Mouse (Mus musculus) retina, postnatal 7 days (tissue): Measurements from ENCODE around the gene Ptpn13.

Experiments used
- DNase-seq: peaks from one replicate; pipeline ENCODE4 v3.0.0-alpha.2; 2012; ENCODE audit warnings: low read depth, low spot score

Ptpn13 gene

DNA sequence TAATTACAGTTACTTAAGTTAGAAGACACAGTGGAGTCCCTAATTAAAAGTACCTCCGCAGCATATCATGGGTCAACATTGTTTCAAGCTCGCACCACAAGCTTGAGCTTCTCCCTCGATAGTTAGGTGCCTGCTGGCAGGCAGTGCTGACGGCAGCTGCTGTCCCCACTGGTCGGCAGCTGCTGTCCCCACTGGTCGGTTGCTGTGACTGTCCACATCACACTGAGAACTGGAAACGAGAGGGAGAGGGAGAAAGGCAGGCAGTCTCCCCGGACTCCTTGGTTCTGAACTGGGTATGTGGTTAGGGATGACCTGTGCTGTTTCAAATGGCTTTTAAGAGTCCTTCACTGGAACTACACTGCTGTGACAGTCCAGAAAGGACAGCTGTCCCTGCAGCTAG, 33.4 kb downstream of the Ptpn13 start:
- no peak for DNase-seq

DNA sequence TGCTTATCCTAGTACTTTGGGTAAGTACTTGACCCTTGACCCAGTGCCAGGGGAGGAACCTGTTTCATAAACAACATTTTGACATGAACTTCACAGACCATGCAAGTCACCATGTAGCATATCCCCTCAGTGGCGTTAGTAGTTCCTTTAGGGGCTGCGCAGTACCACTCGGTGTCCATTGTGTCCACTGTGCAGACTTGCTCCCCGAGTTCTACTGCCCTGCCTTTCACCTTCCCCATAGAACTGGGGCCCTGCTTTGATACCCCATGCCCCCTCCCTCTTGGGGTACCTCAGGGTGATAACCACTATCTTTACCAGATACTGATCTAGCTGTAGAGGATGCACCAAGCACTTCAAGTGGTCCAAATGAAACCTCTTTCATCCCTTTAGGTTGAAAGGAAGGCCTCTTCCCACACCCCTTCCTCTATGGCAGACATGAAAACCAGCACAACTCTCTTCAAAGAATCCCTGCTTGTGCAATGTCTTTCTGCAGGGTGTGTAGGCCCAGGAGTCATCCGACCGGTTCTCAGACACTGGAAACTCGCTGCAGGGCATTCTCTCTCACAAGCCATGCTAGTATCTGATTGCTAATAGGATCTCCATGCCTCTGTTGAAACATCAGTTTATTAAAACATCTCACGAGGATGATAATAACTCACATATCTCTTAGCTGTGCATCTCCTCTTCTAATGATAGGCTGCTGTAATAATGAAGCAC, 34.1 kb downstream of the Ptpn13 start:
- DNase-seq, result no peak

DNA sequence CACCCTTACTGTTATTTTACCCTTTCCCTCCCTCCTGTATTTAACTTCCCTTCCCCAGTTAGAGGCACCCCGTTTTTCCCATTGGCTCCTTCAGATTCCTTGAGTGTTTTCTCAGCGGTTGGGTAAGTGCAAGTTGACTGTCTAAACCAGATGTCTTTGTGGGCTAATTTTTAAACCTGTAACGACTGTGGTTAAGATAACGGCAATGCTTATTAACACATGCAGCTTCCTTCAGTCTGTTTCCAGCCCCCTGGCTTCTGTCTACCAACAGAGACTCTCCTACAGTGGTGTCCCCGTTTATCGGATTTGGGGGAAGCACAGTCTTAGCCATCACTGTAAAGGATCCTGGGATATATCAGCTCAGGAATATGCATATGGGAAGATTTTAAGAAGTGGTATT, 35.9 kb downstream of the Ptpn13 start:
- DNase-seq, result no peak

DNA sequence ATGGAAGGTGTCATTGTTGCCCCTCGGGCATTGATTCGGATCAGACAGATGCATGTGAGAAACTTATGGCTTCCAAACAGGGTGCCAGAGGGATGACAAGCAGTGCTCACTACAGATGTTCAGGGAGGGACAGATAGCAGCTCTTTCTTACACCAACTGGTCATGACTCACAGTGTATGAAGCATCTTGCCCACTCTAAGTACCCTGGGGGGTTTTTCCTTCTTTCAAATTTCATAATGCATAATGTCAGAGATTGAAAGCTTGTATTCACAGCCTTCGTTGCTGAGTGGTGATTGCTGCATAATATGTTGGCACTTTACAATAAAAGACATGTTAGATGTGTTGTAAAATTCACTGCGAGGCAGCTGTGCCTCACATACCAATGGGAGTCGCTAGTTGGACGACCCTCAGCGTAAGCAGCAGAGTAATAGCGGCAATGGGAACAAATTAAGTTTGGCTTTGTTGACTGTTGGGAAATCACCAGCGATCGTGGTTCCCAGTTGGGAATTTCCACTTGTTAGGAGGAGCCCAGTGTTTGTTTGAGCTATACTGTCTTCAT, 38.7 kb downstream of the Ptpn13 start:
- DNase-seq, result no peak

DNA sequence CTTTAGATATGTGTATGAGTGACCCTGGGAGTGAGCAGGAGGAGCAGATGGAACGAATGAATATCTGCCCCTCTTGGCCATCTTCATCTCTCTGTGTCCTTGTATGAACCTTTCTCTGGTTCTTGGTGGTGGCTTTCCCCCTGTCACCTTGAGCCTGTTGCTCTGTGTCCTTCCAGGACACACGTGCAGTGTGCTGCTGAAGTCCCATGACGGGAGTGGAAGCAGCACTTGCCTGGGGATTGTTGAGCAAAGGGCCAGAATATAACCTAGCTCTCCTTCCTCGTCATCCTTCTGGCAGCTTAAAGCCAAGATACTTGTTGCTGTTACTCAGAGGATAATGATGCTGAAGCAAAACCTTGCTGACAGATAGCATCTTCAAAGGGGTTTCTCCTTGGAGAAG, 39.3 kb downstream of the Ptpn13 start:
- DNase-seq, result no peak

DNA sequence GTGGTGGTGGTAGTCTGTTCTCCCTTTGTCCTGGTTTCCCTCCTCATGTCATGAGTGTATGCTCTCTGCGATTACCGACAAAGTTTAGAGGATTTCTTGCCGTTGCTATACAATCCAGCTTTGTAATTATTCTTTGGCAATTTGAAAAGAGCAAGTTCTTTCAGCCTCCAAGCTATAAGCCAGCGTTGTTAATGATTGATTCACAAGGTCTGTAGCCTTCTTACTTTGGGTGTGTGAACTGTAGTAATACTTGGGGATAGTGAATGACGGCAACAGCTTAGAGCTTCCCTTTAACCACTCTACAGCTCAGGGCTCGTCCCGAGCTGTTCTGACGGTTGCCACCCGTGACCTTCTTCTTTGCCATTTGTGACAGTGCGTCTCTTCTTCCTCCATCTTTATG, 39.8 kb downstream of the Ptpn13 start:
- DNase-seq, result no peak

DNA sequence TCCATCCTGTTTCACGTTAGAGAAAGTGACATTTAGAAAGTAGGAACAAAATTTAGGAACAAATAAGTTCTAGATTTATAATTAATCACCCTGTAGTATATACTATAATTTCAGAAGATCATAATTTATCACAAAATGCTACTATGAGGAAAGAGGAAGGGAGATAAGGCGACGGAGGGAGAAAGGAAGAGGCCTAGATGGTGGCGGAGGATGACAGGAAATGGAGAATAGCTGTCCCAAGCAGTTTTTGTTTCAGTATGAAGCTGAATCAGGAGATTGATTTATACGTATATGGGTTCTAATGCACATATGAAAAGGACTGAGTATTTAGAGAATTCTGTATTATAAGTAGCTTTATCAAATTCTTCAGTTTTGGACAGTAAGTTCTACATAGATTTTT, 47.7 kb downstream of the Ptpn13 start:
- DNase-seq, result no peak

DNA sequence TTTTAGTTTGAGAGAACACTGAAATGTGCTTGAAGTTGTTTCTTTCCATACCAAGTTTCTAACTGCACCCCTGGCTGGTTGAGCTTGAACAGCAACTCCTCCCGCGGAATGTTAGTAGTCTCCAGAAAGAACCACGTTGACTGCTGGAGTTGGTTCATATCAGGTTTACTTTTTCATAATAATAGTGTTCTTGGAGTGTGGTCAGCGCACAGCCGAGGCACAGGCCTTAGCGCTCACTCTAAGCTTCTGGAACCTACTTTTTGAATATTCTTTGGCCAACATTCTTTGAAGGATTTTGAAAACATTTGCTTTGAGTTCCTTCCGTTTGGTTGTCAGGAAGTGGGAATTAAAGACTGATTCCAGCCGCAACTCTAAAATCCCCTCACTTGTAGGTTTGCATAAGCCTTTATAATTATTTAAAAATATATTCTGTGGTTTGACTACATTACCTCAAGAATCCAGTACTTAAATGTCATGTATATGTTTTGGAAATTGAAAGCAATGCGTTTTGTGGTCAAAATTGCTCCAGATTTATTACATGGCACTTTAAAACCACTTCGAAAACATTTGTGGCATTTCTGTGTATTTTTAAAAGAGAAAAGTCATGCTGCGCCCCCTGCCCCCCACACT, 48.6 kb downstream of the Ptpn13 start:
- DNase-seq, result no peak

DNA sequence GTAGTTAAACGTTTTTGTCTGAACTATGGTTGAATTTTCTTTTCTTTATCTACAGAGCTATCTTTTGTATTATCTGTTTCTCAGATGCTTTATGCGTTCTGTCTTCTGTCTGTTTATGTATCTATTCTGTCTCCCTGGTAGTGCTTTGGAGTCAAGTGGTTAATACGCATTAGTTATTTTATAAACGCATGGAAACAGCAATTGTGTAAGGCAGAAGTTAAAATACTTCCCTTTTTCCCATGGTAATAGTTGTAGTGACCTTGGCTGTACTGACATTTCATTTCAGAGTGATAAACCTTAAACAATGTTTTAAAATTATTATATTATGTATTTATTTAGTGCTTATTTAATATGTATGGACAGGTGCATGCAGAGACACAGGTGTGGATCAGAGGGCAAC, 49.3 kb downstream of the Ptpn13 start:
- no peak for DNase-seq

DNA sequence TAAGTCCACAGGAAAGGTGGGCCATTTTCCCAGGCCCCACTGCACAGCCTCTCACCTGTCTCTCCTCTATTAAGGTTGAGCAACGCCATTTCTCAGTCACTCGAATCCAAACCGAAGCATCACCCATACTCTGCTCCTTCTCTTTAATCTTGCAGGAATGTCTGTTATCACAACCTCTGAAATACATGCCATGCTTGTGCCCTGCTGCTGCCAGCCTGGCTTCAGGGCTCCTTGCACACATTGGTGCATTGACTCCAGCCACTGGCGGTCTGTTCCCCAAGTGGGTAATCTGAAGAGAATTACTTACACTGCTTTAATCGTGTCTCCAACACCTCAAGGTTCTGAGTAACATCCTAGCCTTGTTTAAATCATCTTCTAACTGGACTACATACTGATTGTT, 50.5 kb downstream of the Ptpn13 start:
- no peak for DNase-seq

DNA sequence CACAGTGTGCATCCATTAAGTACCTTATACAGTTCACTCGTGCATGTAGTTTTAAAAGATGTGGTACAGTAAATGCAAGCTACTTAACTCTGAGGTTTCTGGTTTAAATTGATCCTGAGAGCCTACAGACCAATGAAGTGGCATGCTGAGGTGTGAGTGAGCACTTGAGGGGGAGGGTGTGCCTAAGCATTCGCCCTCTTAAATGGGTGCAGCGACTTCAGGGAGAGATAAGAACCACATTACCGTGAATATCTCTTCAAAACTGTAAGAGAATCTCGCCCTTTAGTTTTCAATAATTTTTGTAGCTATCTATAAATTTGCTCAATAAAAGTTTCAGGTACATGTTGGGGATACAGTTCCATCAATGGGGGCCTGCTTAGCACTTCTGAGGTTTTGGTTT, 54.5 kb downstream of the Ptpn13 start:
- DNase-seq, result no peak

DNA sequence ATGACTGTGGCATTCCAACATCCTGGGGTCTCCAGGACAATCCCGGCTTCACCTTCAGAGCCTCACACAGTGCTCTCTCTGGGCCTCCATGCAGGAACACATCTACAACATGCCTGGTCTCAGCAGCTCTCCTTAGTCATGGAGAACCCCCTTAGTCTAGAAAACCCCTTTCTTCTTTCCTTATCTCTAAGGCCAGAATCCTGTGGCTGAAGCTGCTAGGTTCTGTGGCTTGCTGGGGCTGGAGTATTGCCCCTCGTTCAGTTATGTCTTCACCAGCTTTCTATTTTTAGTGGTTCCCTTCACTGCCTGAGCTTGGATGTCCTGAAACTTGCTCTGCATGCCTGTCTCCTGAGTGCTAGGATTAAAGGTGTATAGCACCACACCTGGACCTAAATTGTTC, 56.2 kb downstream of the Ptpn13 start:
- no peak for DNase-seq

DNA sequence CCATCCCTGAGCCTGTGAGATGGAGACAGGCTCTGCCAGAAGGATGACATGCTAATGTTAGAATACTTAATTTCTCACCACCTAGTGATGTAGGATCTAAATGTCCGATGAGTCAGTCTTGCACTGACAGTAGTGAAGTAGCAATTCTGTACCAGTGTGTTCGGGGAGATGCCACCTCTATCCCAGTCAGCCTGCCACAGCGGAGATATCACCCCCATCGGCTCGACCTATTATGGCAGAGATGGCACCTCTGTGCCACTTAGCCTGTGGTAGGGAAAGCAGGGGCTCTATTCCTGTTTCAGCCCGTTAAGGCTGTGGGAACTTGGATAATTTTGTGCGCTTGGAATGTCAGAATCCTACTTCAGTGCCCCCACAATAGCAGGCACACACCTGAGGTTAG, 62.0 kb downstream of the Ptpn13 start:
- DNase-seq, result no peak

DNA sequence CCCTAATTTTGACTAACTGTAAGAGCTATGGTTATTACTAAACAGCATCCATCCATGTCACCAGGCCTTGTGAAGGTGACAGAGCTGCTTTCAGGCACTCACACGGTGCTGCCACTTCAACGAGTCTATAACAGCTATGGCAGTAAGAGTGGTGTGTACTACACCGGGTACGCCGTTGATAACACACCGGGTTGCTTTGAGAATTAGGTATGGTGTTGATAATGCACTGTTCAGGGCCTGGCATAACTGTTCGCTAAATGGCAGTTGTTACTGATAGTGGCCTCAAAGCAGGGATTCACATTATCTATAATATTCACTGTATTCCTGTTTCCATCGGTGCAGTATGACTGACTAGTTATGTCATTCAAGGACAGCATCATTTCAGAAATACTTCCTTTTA, 66.0 kb downstream of the Ptpn13 start:
- DNase-seq, result no peak

DNA sequence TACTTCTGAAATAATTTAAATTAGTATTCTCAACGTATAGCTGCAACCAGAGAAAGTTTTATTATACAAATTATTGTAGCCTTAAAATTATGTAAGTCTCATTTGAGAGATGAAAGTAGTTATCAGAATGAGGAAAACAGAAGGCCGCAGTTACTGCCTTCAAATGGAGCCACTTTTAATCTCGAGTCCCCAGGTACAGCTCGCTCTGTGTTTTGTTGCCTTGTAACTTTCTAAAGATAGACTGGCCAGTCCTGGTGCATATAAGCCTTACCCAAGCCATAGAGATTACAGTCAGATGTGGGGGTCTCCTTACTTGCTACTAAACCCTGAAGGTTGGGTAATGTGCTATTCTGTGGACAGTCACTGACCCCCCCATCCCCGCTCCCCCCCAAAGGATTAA, 66.8 kb downstream of the Ptpn13 start:
- DNase-seq, result no peak

DNA sequence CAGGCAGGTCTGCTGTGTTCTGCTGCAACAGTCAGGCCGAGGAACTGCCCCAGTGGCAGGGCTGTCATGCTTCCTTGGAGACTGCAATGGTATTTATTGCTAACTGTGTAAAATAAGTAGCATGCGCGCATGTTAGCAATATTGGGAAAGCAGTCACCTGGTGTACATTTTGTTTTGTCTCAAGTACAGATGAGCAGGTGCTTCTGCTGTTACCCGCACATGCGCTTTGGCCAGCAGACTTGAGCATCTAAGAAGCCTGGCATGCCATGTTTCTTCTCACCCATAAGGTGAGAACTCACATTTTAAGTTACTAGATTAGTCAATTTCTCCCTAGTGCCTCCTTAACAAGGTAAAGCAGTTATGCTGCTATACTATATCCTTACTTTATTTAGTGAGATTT, 72.1 kb downstream of the Ptpn13 start:
- DNase-seq, result no peak

DNA sequence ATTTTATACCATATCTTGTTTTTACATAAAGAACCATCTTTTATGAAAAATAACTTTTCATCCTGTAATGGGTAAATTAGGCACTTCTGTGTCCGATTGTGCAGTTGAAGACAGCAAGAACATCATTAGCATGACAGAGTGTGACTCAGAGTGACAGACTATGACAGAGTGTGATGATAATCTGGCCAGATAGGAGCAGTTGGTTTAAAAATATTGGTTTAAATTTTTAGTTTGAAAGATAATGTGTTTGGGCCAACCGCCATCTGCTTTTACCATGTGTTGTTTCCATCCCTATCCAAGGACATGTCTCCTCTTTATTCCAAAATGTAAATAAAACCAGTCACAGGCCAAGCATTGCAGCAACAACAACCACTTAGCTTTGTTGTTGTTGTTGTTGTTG, 72.5 kb downstream of the Ptpn13 start:
- no peak for DNase-seq

DNA sequence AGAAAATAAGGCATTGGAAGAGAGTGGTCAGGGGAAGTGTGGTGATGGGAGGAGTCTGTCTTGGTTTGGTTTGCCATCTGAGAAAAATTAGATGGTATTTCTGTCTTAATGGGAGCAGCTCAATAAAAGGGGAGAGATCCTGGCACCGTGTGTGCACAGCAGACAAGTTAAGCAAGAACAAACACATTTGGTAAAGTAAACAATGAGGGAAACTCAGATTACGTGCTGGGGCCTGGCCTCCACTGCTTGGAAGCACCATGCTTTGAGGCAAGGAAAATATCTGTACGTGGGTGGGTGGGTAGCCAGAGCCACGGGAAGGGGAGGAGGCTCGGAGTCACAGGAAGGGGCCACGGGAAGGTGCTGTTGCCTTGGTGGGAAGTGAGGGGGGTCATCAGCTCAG, 74.3 kb downstream of the Ptpn13 start:
- no peak for DNase-seq

DNA sequence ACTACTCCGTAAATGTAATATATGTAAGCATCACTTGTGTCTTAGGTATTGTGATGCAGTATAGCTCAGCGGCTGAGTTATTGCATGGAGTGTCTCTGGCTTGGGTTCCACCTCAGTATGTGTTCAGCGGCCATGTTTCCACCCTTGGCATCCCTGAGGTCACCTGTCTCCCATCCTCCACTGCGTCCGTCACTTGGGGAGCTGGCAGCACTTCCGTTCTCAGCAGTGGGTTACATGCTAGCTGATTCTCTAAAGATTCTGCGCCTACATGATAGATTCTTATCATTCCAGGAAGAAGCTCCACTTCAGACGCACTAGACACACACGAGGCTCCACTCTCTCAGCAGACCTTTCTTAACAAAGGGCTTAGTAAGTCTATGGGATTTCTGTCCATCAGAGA, 76.1 kb downstream of the Ptpn13 start:
- DNase-seq, result no peak

DNA sequence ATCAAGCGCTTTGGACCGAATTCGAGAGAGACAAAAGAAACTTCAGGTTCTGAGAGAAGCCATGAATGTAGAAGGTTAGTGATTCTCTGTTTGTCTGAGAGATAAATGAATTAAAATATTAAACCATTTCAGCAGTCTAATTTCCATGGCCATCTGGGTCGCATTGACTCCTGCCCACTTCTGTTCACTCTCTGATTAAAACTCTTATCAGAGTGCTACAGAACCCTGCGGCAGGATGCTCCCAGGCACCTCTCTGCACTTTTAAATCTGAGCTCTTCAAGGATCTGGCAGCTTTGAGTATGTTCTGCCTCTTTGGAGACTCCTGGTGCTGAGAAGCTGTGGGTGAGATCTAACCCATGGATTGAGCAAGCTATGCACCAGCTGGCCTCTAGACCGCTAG, 76.8 kb downstream of the Ptpn13 start:
- no peak for DNase-seq

DNA sequence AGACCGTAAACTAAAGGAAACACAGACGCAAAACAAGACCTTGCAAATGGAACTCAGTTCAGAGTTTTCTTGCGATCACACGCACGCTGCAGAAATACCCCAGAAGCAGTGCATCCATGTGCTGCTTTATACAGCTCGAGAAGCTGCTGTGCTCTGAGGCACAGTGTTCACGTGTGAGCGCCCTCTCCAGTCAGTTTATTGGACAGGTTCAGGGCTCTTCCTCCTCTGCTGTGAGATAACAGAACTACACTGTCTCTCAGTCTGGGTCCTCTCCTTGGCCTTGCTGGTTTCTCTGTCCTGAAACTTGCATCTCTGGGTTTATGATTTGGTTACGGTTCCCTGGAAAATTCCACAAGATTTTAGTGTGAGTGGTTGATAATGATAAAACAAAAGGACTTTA, 88.2 kb downstream of the Ptpn13 start:
- no peak for DNase-seq

DNA sequence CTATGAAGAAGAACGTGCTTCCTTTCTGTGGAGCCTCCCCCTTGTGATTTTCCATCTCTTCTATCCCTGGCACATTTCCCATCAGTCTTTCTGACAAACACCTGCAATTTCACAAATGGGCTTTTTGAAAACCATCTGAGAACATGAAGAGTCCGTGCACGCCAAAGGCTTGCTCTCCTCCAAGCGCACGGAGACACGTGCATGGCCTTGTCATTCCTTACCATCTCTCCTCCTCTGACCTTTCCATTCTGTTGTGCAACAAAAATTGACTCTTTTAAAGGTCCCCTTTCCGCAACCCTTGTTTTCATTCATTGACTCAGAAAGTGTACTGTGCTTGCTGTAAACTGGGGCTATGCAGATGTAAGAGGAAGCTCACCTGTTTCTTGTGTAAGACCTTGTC, 89.4 kb downstream of the Ptpn13 start:
- DNase-seq, result no peak

DNA sequence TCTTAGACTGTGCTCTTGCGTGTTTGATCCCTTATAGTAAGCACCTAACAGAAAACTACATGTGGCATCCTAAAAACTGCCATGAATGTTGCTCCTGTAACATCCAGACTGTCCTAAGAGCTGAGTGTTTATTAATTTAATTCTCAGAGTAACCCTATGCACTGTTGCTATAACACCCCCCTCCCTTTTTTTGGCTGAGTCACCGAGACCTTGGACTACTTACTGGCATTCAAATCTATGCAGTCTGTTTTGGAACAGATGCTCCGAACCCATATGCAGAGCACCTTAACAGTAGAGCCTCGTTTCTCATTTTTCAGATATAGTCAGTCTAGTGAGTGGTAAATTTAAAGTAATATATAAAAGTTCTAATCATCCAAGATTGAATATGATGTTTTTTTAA, 90.9 kb downstream of the Ptpn13 start:
- DNase-seq, result no peak

DNA sequence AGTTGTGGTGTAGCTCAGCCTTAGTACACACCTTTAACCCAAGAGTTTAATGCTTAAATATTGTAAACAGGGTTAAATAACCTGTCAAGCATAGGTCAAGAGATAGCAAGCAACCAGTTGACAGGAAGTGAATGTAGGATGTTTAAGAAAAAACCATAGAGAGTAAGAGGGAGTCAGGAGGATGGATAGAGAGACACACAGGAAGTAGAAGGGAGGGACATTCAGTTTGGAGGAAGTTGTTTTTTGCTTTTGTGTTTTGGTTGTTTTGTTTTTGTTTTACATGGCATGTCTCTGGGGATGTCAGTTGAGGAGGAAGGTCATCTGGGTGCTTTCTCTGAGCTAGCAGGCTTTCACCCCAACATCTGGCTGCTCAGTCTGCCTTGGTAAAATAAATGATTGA, 91.6 kb downstream of the Ptpn13 start:
- no peak for DNase-seq
